Mouse (Mus musculus) right cerebral cortex, postnatal 10 days (tissue): ENCODE results near the gene Znrf1.

Experiments
- DNase-seq, 2 experiments: peaks; one replicate each; pipeline ENCODE4 v3.0.0; 2021; ENCODE audit warnings: low spot score in 2 of 2

Gene Znrf1

DNA sequence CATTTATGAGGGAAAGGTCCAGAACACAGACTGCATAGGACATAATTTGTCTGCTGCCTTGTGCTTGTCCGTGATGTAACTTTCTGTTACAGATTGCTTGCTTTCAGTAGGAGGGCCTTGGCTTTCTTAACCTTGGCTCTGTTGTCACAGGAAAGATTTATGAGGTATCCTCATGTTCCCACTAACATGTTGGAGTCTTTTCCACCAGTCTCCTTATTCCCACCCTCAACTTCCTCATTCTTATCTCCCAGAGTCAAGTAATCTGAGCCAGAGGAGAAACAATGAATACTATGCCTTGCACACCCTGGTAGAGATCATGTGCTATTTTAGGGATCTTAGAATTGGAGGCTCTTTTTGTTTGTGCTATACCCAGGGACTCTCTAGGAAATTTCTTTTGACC, 61.4 kb downstream of the Znrf1 start:
- no peak for DNase-seq

DNA sequence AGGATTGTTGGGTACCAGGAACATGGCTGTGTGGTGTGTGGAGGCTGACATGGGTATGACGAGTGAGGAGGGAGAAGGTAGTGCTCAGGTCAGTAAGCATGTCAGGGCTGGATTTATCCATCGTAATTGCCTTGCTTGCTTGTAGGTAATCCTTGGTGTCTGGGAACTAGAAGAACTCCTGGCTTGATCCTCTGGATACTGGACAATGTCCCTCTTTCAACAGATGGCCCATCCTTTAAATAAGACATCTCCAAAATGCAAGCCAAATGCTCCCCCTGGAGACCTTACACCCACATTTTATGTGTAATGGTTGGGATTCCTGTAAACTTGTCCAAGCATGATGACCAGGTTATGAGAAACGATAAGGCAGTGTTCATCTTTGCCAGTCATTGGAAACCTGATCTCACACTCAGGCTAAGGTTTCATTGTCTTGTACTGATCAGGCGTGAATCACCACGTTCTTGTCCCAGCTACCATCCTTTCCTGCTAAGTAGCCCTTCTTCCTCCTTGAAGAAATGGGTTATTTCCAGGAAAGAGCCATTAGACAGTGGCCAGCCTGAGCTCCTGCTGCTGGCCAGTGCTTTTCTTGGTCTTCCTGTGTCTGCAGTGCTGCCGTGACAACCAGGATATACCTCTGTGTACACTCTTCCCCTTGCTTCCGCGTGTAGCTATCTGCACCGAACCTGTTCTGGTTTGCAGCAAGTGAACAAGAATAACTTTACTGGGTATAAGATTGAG, 64.0 kb downstream of the Znrf1 start:
- no peak for DNase-seq

DNA sequence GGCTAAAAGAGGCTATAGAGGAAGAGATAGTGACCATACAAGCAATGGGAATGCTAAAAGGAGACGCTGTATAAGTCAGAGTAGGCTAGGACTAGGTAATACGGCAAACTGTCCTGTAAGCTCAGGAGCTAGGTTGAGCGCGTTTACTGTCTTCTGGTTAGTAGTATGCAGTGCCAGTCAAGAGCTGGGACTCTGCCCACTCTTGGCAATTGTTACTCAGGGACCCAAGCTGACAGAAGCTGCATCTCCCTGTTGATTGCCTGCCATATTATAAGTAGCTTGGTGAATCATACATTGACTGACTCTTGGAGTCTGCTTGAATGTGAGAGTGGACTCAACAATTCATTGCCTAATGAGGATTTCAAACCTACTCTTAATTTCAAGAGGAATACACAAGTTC, 66.2 kb downstream of the Znrf1 start:
- peak; percentile 47 to 60 for DNase-seq

DNA sequence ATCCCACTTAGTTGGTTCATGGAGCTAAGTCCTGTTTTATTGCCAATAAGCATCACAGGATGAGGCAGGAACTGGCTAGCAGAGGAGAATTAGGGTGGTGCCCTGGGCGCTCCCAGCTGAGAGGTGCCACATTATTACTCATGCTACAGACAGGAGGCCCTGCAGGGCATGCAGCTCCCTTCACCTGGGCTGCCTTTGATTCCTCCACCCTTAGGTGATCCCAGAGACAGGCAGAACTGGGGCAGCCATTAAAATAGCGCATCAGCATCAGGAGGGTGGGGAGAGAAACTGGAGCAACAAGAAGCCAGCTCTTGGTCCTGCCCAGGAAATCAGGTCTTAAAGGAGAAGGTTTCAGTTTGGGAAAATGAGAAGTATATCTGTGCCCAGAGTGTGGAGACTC, 69.1 kb downstream of the Znrf1 start:
- DNase-seq: no peak

DNA sequence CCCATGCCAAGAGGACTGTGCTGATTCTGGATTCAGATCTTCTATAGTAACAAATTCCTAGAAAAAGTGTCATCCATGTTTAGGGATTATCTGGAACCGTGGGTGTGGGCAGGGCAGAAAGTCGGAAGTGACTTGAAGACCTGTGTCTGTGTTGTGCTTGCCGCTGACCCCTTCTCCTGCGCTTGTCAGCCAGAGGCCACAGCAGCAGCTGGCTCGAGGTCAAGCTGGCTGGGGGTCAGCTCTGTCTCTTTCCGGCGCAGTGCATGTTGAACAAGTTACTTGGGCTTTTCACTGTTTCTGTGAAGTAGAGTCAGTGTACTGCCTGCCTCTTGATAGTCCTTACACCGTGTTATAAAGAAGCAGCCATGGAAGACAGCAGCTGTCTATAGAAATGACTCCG, 71.1 kb downstream of the Znrf1 start:
- DNase-seq: no peak

DNA sequence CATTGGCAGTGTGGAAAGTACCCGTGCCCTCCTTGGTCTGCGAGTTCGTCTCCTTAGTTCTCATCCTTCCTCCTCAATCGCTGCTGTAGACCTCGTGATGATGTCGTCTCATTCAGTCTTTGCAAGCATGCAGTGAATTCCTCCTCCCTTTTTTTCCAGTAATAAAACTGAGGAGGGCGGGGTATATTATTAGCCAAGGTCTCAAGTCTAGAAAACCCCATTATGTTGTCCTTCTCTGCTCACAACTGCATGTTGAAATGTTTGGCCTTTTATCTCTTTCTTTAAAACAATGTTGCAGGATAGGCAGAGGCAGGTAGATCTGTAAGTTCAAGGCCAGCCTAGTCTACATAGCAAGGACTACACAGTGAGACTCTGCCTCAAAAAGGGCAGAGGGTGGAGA, 71.5 kb downstream of the Znrf1 start:
- DNase-seq: no peak

DNA sequence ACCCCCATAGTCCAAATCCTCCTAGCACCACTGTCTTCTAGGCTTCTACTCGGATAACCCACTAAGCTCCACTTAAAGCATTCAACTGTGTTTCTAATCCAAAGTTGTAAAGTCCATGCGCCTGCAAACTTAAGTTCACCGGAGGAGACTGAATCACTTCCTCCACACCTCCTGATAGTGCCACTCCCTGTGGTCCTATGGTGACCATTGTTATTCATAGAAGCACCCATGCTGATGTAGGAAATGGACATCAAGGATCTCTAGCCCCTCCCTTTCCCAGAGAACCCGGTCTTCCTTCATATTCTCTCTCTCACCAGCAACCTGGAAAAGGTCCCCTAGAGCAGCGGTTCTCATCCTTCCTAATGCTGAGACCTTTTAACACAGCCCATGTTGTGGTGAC, 77.3 kb downstream of the Znrf1 start:
- DNase-seq: no peak

DNA sequence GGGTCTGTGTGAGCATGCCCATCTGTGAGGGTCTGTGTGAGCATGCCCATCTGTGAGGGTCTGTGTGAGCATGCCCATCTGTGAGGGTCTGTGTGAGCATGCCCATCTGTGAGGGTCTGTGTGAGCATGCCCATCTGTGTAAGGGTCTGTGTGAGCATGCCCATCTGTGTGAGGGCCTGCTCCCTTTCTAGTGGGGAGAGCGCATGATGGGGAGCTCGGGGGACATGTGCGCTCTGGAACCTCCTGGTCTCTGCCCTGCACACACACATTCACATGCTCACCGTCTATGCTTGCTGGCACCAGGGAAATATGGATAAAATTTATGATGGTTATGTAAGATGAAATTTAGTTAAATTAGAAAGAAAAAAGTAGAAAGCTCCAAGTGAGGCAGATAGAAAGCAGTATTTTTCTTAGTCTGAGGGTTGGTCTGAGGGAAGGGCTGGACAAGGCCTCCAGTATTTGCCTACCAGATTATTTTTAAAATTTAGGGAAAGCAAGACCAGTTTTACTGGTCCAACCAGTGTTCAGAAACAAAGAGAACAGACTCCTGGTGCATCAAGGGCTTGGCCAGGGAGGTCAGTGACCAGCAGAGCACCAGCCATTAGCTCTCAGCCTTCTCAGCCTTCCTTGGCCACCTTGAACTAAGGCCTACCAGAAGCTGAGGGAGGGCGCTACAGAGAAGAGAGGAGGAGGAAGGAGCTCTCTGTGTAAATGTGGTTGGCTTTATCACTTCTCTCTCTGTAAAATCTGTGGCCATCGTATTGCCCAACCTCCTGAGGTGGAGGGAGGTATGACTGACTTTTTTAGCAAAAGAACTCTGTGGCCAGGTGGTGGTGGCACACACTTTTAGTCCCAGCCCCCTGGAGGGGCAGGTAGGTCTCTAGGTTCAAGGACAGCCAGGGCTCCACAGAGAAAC, 79.1 kb downstream of the Znrf1 start:
- DNase-seq: no peak

DNA sequence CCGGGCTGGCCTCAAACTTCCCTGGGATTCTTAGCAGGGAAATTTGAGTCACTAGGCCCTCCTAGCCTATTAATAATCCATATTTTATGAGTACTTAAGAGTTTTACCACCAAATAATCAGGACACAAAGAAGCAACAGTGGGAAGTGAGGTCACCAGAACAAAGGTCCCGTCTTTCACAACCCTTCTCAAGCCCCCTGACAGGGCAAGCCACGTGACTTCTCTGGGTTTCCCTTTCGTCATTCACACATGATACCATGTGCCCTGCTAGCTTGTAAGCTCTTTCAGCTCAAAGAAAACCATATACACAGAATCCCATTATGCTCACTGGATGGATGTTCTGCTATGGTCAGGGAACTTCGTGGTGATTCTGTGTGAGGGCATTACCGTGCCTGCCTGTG, 81.9 kb downstream of the Znrf1 start:
- no peak for DNase-seq

DNA sequence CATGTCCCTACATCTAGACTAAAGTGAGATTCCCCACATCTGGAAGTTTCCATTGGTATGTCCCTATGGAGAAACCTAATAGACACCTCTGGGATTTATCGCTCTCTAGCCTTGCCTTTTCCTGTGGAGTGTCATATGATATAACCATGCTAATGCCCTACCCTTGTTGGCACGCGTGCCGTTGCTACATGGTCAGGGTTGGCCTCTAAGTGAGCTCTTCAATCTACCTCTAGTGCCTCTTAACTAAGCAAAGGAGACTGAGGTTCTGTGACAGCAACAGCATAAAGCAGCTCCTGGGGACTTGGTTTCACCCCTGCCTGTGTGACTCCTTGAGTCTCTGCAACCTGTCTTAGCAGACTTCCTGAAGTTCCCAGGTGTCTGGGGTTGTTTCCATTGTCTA, 82.4 kb downstream of the Znrf1 start:
- no peak for DNase-seq

DNA sequence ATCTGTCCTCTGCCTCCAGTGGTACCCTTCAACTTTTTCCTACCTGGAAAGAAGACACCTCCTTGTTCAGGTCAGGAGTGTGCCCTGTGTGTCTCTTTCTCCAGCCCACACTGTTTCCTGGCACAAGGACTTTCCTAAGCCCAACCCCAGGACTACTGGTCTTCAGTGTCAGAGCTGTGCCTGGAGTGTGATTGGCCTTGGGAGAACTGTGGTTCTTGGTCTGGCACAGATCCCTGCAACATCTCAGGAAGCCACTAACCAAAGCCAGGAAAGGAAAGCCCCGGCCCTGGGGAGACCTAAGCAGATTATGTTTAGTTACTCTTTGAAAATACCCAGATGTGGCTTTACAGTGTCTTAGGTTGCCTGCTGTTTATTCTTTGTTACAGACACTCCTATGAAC, 84.0 kb downstream of the Znrf1 start:
- DNase-seq: no peak

DNA sequence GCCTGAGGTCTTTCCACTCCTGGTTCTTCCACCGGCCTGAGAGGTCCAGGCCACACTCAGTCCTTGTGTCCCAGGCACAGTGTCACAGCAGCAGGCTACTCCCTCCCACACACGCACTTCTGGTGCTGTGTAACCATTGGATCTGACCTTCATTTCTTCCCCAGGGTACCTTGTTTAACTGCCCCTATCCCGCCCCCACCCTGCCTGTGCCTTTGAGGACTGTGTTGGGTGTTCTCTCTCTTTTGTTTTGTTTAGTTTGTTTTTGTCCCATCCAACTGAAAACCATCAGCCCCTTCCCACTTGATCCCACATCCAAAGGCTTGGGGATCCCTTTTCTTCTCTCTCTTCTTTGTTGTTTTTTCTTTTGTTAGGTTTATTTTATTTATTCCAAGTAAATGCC, 86.2 kb downstream of the Znrf1 start:
- DNase-seq: no peak

DNA sequence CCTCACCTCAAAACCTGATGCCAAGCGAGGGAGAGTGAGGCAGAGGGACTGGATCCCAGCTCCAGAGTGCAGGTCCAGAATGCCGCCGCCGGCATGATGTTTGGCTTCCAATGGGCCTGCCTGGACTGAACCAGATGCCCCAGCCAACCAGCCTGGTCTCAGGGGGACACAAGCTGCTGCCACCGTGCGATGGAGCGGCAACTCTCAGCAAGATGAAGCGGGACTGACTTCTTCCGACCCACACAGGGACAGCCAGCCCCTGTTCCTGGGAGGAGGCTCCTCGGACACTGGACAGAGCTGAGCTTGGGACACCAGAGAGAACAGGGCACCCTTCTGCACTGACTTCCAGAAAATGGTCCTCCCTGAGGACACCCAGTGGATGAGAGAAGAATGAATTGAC, 86.7 kb downstream of the Znrf1 start:
- no peak for DNase-seq

DNA sequence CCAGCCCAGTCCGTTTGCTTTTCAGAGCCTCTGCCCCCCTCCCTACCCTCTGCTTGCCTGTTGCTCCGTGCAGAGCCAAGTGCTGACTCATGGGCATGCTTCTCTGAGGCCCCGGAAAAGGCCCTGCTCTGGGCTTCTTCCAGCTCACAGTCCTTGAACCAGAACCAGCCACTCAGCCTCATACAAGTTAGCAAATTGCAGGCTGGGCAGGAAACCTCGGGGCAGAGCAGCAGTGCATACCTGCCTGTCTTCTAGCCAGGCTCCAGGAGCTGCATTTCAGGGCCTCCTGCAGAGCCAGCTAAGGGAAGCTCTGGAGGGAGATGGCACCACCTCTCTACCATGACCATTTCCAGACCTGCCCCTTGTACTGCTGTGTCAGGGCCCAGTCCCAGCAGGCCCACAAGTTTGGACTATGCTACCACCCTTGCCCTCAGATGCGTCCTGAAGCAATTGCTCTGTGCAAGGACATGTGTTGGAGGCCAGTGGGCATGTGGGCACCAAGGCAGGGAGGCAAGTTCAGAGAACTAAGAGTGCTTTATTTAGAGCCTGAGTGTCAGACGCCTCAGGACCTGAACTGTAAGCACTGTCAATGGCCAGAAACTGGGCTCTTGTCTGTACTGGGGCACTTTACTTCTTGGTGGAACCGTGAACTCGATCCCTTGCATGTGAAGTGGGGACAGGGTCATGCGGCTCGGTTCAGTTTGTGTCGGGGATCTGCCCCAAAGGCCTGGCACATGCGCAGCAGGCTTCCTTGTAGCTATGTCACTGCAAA, 88.4 kb downstream of the Znrf1 start:
- peak; percentile 64 for DNase-seq

DNA sequence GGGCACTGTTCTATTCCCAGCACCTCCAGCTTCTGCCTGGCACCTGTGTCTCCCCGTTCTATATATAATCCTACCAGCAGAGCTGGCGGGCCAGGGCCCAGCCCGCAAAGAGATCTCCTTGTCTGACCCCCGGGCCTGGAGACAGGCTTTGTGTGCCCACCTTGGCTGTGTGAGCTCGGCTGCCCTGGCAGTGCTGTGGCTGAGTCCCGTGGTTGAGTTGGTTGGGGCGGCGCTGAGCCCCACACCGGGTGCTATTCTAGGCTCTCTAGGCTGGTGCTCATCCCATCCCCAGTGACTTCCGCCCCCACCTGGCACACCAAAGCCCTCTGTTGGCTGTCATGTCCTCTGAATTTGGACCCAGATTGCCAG, 88.9 kb downstream of the Znrf1 start:
- peak in 1 of 2 experiments; percentile 39 for DNase-seq

DNA sequence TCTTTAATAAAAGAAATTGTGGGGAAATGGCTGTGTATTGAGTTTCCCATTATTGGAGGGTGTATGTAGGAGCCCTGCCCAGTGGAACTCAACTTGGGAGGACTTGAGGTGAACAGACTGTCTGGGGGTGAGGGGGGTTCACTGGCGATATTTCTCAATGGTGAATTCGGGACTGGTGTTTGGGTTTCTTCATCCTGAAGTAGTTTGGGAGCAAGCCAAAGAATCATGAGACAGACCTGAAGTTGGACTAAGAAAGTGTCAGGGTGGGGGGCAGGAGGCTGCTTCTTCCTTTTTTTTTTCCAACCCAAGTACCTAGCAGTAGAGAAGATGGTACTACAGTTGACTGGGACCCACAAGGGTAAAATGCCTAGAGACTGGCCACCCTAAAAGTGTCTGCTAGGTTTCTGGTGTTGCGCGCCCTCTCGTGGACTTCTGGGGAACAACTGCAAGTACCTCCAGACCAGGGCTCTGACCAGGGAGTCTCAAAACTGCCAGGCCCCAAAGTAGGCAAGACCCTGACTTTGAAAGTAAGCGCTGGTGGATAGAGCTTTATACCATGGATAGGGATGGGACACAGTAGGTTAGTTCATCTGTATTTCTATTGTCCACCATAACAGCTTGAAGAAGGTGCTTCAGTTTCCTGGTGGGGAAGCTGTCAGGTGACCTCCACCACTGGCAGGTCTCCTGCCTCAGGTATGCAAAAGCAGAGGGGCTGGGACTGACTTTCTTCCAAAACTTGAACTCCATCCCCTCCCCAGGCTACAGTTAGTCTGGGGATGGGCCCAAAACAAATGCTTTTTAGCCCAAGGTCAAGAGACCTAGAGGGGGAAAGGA, 90.0 kb downstream of the Znrf1 start:
- peak; percentile 53 to 76 for DNase-seq

DNA sequence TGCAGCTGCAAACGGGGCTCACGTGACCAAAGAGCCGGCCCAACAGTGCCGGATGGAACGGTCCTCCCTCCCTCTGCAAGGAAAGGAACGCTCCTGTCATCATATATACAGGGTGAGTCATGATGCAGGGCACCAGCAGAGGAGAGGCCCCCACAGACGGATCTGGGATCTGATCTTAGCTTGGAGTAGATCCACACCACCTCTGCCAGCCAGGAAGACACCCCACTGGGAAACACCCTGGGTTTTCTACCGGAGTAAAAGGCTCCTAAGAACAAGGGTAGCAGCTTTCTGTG, 90.6 kb downstream of the Znrf1 start:
- no peak for DNase-seq

DNA sequence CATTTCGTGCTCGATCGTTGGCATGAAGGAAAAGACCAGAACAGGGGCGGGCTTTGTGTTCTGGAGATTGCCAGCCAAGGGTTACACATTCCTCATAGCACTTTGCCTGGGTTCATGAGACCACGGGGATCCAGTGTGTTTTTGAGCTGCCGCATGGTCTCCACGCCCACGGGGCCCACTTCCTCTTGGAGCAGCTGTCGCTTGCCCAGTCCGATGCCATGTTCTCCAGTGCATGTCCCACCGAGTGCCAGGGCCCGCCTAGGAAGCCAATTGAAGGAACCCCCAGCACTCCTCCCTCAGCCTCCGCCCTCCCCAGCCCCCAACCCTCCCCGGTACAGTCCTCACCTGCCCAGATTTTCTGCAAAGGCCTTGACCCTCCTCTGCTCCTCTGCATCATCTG, 91.0 kb downstream of the Znrf1 start:
- peak in 1 of 2 experiments; percentile 38 for DNase-seq

DNA sequence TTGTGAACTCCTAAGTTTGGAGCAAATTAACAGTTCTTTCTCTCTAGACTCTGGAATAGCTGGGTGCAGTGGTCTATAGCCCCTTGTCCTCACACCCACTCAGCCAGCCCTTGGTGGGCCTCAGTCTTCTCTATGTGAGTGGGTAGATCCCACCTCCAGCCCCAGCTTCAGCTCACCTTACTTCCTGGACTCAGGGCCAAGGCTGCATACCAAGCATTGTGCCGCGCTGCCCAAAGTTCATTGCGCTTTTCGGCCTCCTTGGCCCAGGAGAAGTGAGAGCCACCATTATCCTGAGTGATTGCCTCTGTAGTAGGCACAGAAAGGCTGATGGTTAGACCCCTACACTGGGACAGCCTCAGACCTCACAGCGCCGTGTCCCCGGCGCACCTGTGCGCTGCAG, 92.0 kb downstream of the Znrf1 start:
- no peak for DNase-seq

DNA sequence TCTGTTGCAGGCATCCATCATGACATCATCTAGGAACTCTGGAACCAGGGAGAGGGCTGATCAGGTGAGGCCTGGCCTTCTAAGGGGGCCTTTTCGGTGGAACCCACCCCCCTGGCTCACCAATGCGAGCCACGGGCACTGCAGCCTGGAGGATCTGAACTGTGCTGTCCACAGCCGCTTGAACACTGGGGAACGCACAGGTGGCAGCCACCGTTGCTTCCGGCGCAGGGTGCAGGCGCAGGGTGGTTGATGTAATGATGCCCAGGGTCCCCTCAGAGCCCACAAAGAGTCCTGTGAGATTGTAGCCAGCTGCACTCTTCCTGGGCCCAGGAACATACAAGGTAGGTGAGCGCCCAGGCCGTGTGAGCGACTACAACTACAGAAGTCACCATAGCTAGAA, 92.5 kb downstream of the Znrf1 start:
- DNase-seq: no peak

DNA sequence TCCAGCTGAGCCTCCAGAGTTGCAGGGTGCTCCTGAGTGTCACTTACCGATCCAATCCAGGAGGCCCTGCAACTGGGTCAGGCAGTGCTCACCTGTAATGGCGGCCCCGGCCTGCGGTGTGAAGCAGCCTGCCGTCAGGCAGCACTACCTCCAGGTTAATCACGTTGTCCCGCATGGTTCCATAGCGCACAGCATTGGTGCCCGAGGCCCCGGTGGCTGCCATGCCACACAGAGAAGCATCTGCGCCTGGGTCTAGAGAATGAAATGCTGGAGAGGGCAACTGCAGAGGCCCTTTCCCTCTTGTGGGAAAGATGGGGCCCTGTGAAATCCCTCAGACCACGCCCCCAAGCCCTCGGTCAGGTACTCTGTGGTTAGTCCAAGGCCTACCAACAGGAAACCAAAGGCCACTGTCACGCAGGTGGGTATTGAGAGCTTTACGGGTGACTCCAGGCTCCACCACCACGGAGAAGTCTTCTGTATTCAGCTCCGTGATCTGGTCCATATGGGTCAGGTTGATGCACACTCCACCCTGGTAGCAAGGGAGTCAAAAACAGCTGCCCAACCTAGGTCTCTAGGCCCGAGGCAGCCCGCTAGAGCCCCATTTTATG, 93.1 kb downstream of the Znrf1 start:
- no peak for DNase-seq
